Mouse (Mus musculus) kidney, embryonic 16.5 days (tissue): ENCODE measurements around the gene Mad2l1bp. TPM values are rescaled to one million over a fixed set of nuclear protein-coding genes. Genes with fewer than 3 reads are reported as not detected.

ENCODE experiments used
- ATAC-seq: fragments of 200-750 bp; cut with Nextera tagmentation; 2 replicates; pipeline ENCODE4 v1.8.0; 2017; ENCODE audit warnings: moderate TSS enrichment; ENCODE audit not compliant: low FRiP score, low TSS enrichment
- H3K27ac ChIP-seq: fragments of 300-500 bp; sonication (generic); 2 replicates; pipeline ENCODE4 v1.5.1; 2014; ENCODE audit warnings: low read length
- H3K27me3 ChIP-seq: fragments of 300-500 bp; sonication (generic); 2 replicates; pipeline ENCODE4 v1.6.1; 2014; ENCODE audit warnings: low read length, control low read depth, mixed read lengths; ENCODE audit not compliant: insufficient read depth
- H3K36me3 ChIP-seq: fragments of 300-500 bp; sonication (generic); 2 replicates; pipeline ENCODE4 v1.6.1; 2014; ENCODE audit warnings: low read length, control low read depth, mixed read lengths; ENCODE audit not compliant: insufficient read depth
- H3K4me1 ChIP-seq: fragments of 300-500 bp; sonication (generic); 2 replicates; pipeline ENCODE4 v1.6.1; 2014; ENCODE audit warnings: low read length, control low read depth, mixed read lengths; ENCODE audit not compliant: insufficient read depth
- H3K4me2 ChIP-seq: fragments of 300-500 bp; sonication (generic); replicated peaks from 2 replicates; pipeline ENCODE4 v1.6.1; 2014; ENCODE audit warnings: low read depth, low read length
- H3K4me3 ChIP-seq: fragments of 300-500 bp; sonication (generic); 2 replicates; pipeline ENCODE4 v1.5.1; 2014; ENCODE audit warnings: mild to moderate bottlenecking, low read length
- H3K9ac ChIP-seq: fragments of 300-500 bp; sonication (generic); replicated peaks from 2 replicates; pipeline ENCODE4 v1.6.1; 2014; ENCODE audit warnings: low read length
- H3K9me3 ChIP-seq: fragments of 300-500 bp; sonication (generic); 2 replicates; pipeline ENCODE4 v1.6.1; 2016; ENCODE audit warnings: low read length, control low read depth
- WGBS: fragments of 180-500 bp; shearing (Covaris S2); extraction: QIAGEN DNeasy Blood & Tissue Kit; methylation state at CpG from one replicate; pipeline ENCODE4 v1.1.7; 2014; 5-methylcytosine and 5-hydroxymethylcytosine counted together
- polyA plus RNA-seq: library from polyadenylated mRNA; unstranded; fragments of >200 nt; fragmentation: Nextera tagmentation; extraction: Ambion mirVana; gene quantifications from 2 replicates; pipeline ENCODE4 v1.2.1, GENCODE M21; 2015

The Mad2l1bp gene
- 39.9 and 41.2 TPM in 2 replicates for polyA plus RNA-seq

DNA sequence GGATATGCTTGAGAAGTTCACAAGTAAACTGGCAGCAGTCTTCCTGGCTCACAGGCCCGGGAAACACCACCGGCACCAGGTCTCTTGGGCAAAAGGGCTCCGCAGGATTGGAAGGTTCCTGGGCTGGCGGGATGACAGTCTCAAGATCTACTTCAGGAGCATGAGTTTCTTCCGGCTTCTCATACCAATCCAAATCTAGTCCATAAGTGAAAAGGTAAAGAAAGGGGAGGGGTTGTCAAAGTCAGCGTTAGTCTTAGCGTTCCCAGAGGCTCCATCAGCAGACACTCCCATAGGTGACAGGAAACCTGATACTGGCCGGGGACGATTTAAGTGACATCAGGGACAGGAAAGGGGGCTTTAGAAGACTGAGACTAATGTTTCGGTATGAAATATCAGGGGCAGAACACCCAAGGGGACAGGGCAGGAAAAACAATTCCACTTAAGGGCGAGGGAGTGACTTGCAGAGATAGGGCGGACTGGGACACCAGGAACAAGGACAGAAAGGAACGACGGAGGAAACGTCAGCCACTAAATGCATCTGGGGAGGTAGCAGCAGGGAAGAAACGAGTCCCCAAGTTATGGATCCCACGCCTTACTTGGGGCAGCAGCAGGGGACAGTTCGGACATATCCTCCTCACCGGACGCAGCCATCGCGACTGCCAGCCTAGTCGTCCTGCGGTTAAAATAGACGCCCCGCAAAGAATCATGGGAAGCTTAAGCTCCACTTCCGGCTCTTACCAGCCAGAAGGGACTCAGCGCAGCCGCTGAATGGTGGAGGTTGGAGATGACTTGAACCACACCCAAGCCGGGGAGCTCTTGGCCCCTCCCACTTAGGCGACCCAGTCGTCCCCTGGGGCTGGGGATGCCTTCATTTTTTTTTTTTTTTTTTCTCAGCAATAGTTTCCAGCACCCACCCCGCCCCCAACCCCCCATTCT is at the start of gene Mad2l1bp:
Mad2l1bp (minus strand) TSS at position 707 of the 936 bp plus-strand sequence.
- H3K4me1 ChIP-seq, result peaks cover 6% of the 10 kb centered on the region; the same call in 1 of the 2 replicates
- H3K4me3 ChIP-seq, result peak within 1 kb of the TSS; percentile 80
- no peaks in the 10 kb centered on the region for H3K9me3 ChIP-seq
- WGBS, result 4% methylated on average over 33 of the region's 33 CpGs
- H3K9ac ChIP-seq, result peak within 1 kb of the TSS; percentile 86
- ATAC-seq, result peak; percentile 88
- no peaks in the 10 kb centered on the region for H3K27me3 ChIP-seq
- peak within 1 kb of the TSS; percentile 83 for H3K4me2 ChIP-seq
- peaks cover 18% of the 10 kb centered on the region for H3K36me3 ChIP-seq
- H3K27ac ChIP-seq, result peak within 1 kb of the TSS; percentile 71

GRCm38 (mm10) chr17:46203078-46203477 is 49.7 kb upstream of the Mad2l1bp start:
- WGBS, result under 1% methylated on average over 20 of the region's 20 CpGs

GRCm38 (mm10) chr17:46202421-46203071 is 49.2 kb upstream of the Mad2l1bp start, which contains the start of the genes Polh and Xpo5:
Gene Polh, minus strand, starts transcription at chr17:46202645.
Gene Xpo5, plus strand, starts transcription at chr17:46202782.
- Histone ChIP-seq H3K4me1 (peaks cover 22% of the 10 kb centered on the region), H3K9ac (peak within 1 kb of the TSS; percentile 81), H3K27me3 (no peaks in the 10 kb centered on the region), H3K27ac (peak within 1 kb of the TSS; percentile 88), H3K36me3 (peaks cover 32% of the 10 kb centered on the region), H3K4me2 (peak within 1 kb of the TSS; percentile 78), H3K4me3 (peak within 1 kb of the TSS; percentile 78), H3K9me3 (no peaks in the 10 kb centered on the region)
- WGBS, result 0% methylated on average over 66 of the region's 66 CpGs
- ATAC-seq, result peak; percentile 97

More at GRCm38 (mm10) chr17:46203078-46203477, 49.7 kb upstream of the Mad2l1bp start:
- Histone ChIP-seq H3K4me1 (peaks cover 22% of the 10 kb centered on the region), H3K36me3 (peaks cover 34% of the 10 kb centered on the region), H3K9ac (peak overlapping the region; percentile 78), H3K4me2 (peak overlapping the region; percentile 78), H3K27ac (peak overlapping the region; percentile 63), H3K4me3 (peak overlapping the region; percentile 78), H3K9me3 (no peaks in the 10 kb centered on the region), H3K27me3 (no peaks in the 10 kb centered on the region)
- ATAC-seq, result no peak

- WGBS, result 60% methylated on average over 6 of the region's 6 CpGs
- H3K4me1 ChIP-seq, result peaks cover 22% of the 10 kb centered on the region
- H3K4me3 ChIP-seq, result peak overlapping the region; percentile 78; the same call in 1 of the 2 replicates
- ATAC-seq, result no peak
- H3K9ac ChIP-seq, result no peak overlapping the region; the same call in 1 of the 2 replicates
- H3K4me2 ChIP-seq, result peak overlapping the region; percentile 78
- peaks cover 29% of the 10 kb centered on the region for H3K36me3 ChIP-seq
- no peaks in the 10 kb centered on the region for H3K27me3 ChIP-seq
- H3K9me3 ChIP-seq, result no peaks in the 10 kb centered on the region
- no peak overlapping the region for H3K27ac ChIP-seq
Measured at GRCm38 (mm10) chr17:46201151-46201550, 47.8 kb upstream of the Mad2l1bp start.

- Histone ChIP-seq H3K9me3 (no peaks in the 10 kb centered on the region), H3K27ac (no peak overlapping the region), H3K4me3 (no peak overlapping the region), H3K36me3 (peaks cover 53% of the 10 kb centered on the region), H3K9ac (no peak overlapping the region), H3K4me1 (no peaks in the 10 kb centered on the region), H3K4me2 (no peak overlapping the region), H3K27me3 (no peaks in the 10 kb centered on the region)
- WGBS, result 98% methylated on average over 2 of the region's 2 CpGs
- no peak for ATAC-seq
Measured at GRCm38 (mm10) chr17:46188829-46189228, 35.5 kb upstream of the Mad2l1bp start.

- Histone ChIP-seq H3K9me3 (no peaks in the 10 kb centered on the region), H3K27me3 (no peaks in the 10 kb centered on the region), H3K9ac (no peak overlapping the region), H3K27ac (no peak overlapping the region), H3K4me3 (no peak overlapping the region), H3K4me1 (no peaks in the 10 kb centered on the region), H3K36me3 (peaks cover 74% of the 10 kb centered on the region), H3K4me2 (no peak overlapping the region)
- no peak for ATAC-seq
- WGBS, result 88% methylated on average over 4 of the region's 4 CpGs
Measured at GRCm38 (mm10) chr17:46182273-46182672, 28.9 kb upstream of the Mad2l1bp start.

- Histone ChIP-seq H3K4me1 (no peaks in the 10 kb centered on the region), H3K36me3 (peaks cover 60% of the 10 kb centered on the region), H3K4me2 (no peak overlapping the region), H3K27ac (no peak overlapping the region), H3K9me3 (no peaks in the 10 kb centered on the region), H3K4me3 (no peak overlapping the region), H3K9ac (no peak overlapping the region), H3K27me3 (no peaks in the 10 kb centered on the region)
- WGBS, result 72% methylated on average over 3 of the region's 3 CpGs
- no peak; the same call in 1 of the 2 replicates for ATAC-seq
Measured at GRCm38 (mm10) chr17:46170538-46170937, 17.2 kb upstream of the Mad2l1bp start.

DNA sequence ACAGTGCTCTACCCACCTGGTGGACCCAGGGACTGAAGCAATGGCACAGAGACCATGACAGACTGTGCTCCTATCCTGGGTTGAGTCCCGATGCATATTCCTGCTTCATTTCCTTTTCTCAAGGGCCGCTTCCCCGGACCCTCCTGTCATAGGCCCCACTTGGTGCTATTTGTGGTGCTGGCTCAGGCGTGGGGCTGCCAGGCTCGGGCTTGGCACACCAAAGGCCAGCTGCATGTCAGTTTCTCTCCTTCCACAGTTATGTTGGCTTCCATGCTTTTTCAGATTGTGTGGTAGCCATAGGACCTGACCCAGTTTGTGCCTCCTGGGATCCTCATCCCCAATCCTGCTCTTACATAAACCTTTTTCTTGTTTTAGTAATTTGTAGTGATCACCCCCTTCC is 15.4 kb upstream of the Mad2l1bp start:
- Histone ChIP-seq H3K27me3 (no peaks in the 10 kb centered on the region), H3K4me2 (no peak overlapping the region), H3K9me3 (no peaks in the 10 kb centered on the region), H3K4me3 (no peak overlapping the region), H3K27ac (no peak overlapping the region), H3K4me1 (no peaks in the 10 kb centered on the region), H3K9ac (no peak overlapping the region), H3K36me3 (peaks cover 77% of the 10 kb centered on the region)
- no peak for ATAC-seq
- 85% methylated on average over 5 of the region's 5 CpGs for WGBS

DNA sequence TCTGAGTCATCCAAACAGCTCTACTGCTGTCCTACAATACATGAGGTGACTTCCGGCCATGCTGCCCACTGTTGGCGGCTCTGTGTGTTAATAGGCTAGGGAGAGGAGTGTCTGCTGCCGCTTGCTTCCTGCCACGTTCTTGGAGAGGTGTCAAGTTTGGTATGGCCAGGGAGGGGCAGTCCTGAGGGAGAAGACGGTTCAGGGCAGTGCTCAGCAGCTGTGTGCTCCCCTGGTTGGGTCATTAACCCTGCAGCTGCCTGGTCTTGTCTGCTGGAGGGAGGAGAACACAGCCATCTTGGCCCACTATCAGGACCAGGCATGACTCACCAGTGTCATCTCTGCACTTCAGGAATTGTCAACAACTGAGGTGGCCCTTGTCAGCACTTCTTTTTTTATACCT is 15.0 kb upstream of the Mad2l1bp start:
- no peak overlapping the region for H3K27ac ChIP-seq
- no peak overlapping the region for H3K4me3 ChIP-seq
- H3K4me1 ChIP-seq, result peaks cover 1% of the 10 kb centered on the region; the same call in 1 of the 2 replicates
- no peak overlapping the region for H3K9ac ChIP-seq
- no peaks in the 10 kb centered on the region for H3K27me3 ChIP-seq
- H3K9me3 ChIP-seq, result no peaks in the 10 kb centered on the region
- peaks cover 79% of the 10 kb centered on the region for H3K36me3 ChIP-seq
- WGBS, result 32% methylated on average over 5 of the region's 5 CpGs
- no peak; the same call in 1 of the 2 replicates for ATAC-seq
- H3K4me2 ChIP-seq, result no peak overlapping the region
